Mouse (Mus musculus): ENCODE measurements around the gene Asah2. TPM values are rescaled to one million over a fixed set of nuclear protein-coding genes. Genes with fewer than 3 reads are reported as not detected.

The Asah2 gene
- polyA plus RNA-seq, 1 experiment, result 3.6 TPM

DNA sequence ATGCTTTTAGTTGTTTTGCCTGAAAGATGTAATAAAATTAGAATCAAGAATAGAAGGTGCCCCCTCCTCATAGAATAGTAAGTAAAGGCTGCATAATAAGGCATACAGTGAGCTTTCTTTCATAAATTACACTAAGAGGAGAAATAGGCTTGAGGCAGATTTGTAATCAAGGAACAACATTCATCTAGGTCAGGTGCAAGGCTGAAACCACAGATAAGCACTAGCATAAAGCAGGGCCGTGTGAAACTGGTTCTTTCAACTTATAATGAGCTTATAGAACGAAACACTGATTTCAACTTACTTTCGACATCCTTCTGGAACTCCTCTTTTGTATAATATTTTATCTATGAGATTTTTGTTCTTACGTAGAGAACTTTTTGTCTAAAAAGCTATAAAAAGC is 40.3 kb downstream of the Asah2 start:
- Histone ChIP-seq H3K9me3 (replicated peaks; ENCODE audit: control insufficient read depth, insufficient read depth, low read length, poor library complexity, severe bottlenecking) (no peaks in the 10 kb centered on the region), H3K27me3 (ENCODE audit: control insufficient read depth, insufficient read depth, low read length, poor library complexity, severe bottlenecking) (no peaks in the 10 kb centered on the region)
- TF ChIP-seq POLR2A (IDR thresholded peaks at IDR 0.05; ENCODE audit: insufficient read depth, low read length) (no peak), CTCF (IDR thresholded peaks at IDR 0.05; ENCODE audit: low read depth, low read length) (no peak), EP300 (IDR thresholded peaks at IDR 0.05; ENCODE audit: insufficient read depth, low read depth, low read length) (no peak)

DNA sequence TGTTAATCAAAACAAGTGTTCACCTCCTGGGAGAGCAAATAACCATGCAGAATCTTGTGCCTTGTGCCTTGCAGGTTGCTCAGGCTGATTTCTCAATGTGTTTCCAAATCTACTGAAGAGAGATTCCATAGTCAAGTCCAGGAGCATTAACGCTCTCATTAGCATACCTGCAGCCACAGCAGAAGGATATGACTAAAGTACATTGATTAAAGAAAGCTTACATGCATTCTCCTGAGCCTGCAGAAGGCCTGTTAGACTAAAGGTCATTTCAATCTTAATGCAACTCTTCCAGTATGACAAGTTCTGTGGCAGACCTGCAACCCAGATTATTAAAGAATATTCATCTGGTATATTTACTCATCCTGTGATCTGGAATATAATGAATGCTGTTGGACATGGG is 46.7 kb downstream of the Asah2 start:
- Histone ChIP-seq H3K4me1 (ENCODE audit: control insufficient read depth, insufficient read depth, low read length) (no peaks in the 10 kb centered on the region), H3K27ac (ENCODE audit: insufficient read depth, low read length) (no peak overlapping the region), H3K27me3 (ENCODE audit: control insufficient read depth, insufficient read depth, low read length, poor library complexity, severe bottlenecking) (no peaks in the 10 kb centered on the region), H3K36me3 (ENCODE audit: control insufficient read depth, insufficient read depth, low read length, poor library complexity, severe bottlenecking) (no peaks in the 10 kb centered on the region), H3K9ac (ENCODE audit: low read depth, poor library complexity, severe bottlenecking) (no peak overlapping the region), H3K9me3 (replicated peaks; ENCODE audit: control insufficient read depth, insufficient read depth, low read length, poor library complexity, severe bottlenecking) (no peaks in the 10 kb centered on the region), H3K4me3 (ENCODE audit: low read depth, low read length) (no peak overlapping the region)
- TF ChIP-seq POLR2A (IDR thresholded peaks at IDR 0.05; ENCODE audit: insufficient read depth, low read length) (no peak), EP300 (IDR thresholded peaks at IDR 0.05; ENCODE audit: insufficient read depth, low read depth, low read length) (no peak), CTCF (IDR thresholded peaks at IDR 0.05; ENCODE audit: low read depth, low read length) (no peak)

More for the DNA sequence above, 40.3 kb downstream of the Asah2 start:
- Histone ChIP-seq H3K36me3 (ENCODE audit: control insufficient read depth, insufficient read depth, low read length, poor library complexity, severe bottlenecking) (no peaks in the 10 kb centered on the region), H3K4me3 (ENCODE audit: low read depth, low read length) (no peak overlapping the region), H3K9ac (ENCODE audit: low read depth, poor library complexity, severe bottlenecking) (no peak overlapping the region), H3K4me1 (ENCODE audit: control insufficient read depth, insufficient read depth, low read length) (no peaks in the 10 kb centered on the region), H3K27ac (ENCODE audit: insufficient read depth, low read length) (no peak overlapping the region)

DNA sequence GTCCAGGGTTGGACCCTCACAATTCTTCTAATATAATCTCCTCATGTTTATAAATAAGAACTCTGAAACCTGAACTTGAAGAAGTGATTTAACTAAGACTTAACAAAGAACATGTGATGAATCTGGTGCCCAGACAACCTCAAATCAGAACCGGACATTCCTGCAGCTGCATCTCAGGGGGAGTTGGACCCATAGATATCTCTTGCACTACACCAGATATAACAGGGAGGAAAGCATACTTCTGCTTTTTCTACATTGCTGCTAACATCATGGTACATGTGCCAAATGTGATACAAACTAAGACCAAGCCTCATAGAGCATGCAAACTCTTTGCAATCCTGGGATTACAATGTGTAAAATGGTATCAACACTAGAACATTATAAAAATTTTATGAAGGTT is 51.8 kb downstream of the Asah2 start:
- Histone ChIP-seq H3K4me1 (ENCODE audit: control insufficient read depth, insufficient read depth, low read length) (no peaks in the 10 kb centered on the region), H3K36me3 (ENCODE audit: control insufficient read depth, insufficient read depth, low read length, poor library complexity, severe bottlenecking) (no peaks in the 10 kb centered on the region), H3K27me3 (ENCODE audit: control insufficient read depth, insufficient read depth, low read length, poor library complexity, severe bottlenecking) (no peaks in the 10 kb centered on the region), H3K27ac (ENCODE audit: insufficient read depth, low read length) (no peak overlapping the region), H3K9me3 (replicated peaks; ENCODE audit: control insufficient read depth, insufficient read depth, low read length, poor library complexity, severe bottlenecking) (no peaks in the 10 kb centered on the region), H3K4me3 (ENCODE audit: low read depth, low read length) (no peak overlapping the region), H3K9ac (ENCODE audit: low read depth, poor library complexity, severe bottlenecking) (no peak overlapping the region)
- no peak for TF ChIP-seq EP300 (IDR thresholded peaks at IDR 0.05; ENCODE audit: insufficient read depth, low read depth, low read length)
- no peak for TF ChIP-seq CTCF (IDR thresholded peaks at IDR 0.05; ENCODE audit: low read depth, low read length)
- no peak for TF ChIP-seq POLR2A (IDR thresholded peaks at IDR 0.05; ENCODE audit: insufficient read depth, low read length)

DNA sequence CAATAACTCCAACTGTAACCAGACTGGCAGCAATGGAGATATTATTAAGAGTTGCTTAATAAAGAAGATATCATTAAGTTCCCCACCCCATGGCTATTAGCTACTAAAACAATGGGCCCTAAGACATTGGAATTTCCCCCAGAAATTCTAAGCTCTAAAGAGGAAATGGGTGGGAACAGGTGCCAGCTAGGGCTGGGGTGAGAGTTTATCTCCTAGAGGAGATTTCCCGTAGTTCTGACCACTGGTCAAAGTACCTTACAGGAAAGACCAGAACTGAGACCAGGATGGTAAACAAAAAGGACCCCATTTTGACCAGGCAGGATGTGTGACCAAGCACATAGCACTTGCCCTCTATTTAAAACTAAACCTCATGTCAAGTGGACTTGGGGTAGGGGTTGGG is 52.3 kb downstream of the Asah2 start:
- Histone ChIP-seq H3K36me3 (ENCODE audit: control insufficient read depth, insufficient read depth, low read length, poor library complexity, severe bottlenecking) (no peaks in the 10 kb centered on the region), H3K4me3 (ENCODE audit: low read depth, low read length) (no peak overlapping the region), H3K9me3 (replicated peaks; ENCODE audit: control insufficient read depth, insufficient read depth, low read length, poor library complexity, severe bottlenecking) (no peaks in the 10 kb centered on the region), H3K9ac (ENCODE audit: low read depth, poor library complexity, severe bottlenecking) (no peak overlapping the region), H3K27ac (ENCODE audit: insufficient read depth, low read length) (no peak overlapping the region), H3K27me3 (ENCODE audit: control insufficient read depth, insufficient read depth, low read length, poor library complexity, severe bottlenecking) (no peaks in the 10 kb centered on the region), H3K4me1 (ENCODE audit: control insufficient read depth, insufficient read depth, low read length) (no peaks in the 10 kb centered on the region)
- no peak for TF ChIP-seq CTCF (IDR thresholded peaks at IDR 0.05; ENCODE audit: low read depth, low read length)
- TF ChIP-seq POLR2A (IDR thresholded peaks at IDR 0.05; ENCODE audit: insufficient read depth, low read length), result no peak
- TF ChIP-seq EP300 (IDR thresholded peaks at IDR 0.05; ENCODE audit: insufficient read depth, low read depth, low read length), result no peak

DNA sequence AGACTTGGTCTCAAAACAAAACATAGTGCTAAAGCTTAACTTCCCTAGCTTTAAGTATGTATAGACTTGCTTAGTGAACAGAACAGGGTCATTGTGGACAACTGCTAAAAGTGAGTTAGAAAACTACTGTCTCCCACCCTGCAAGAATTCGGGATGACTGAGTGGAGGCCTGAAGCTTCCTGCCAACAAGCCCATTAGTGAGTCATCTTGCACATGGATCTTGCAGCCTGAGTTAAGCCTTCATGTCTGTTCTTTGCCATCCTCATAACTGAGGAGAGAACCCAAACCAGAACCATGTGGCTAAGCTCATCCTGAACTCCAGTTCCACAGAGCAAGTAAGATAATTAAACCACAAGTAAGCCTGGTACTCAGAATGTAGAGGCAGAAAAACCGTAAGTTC is 56.8 kb downstream of the Asah2 start:
- no peak for TF ChIP-seq CTCF (IDR thresholded peaks at IDR 0.05; ENCODE audit: low read depth, low read length)
- no peak for TF ChIP-seq POLR2A (IDR thresholded peaks at IDR 0.05; ENCODE audit: insufficient read depth, low read length)
- TF ChIP-seq EP300 (IDR thresholded peaks at IDR 0.05; ENCODE audit: insufficient read depth, low read depth, low read length), result no peak
- Histone ChIP-seq H3K4me1 (ENCODE audit: control insufficient read depth, insufficient read depth, low read length) (no peaks in the 10 kb centered on the region), H3K9me3 (replicated peaks; ENCODE audit: control insufficient read depth, insufficient read depth, low read length, poor library complexity, severe bottlenecking) (no peaks in the 10 kb centered on the region), H3K4me3 (ENCODE audit: low read depth, low read length) (no peak overlapping the region), H3K27ac (ENCODE audit: insufficient read depth, low read length) (no peak overlapping the region), H3K36me3 (ENCODE audit: control insufficient read depth, insufficient read depth, low read length, poor library complexity, severe bottlenecking) (no peaks in the 10 kb centered on the region), H3K27me3 (ENCODE audit: control insufficient read depth, insufficient read depth, low read length, poor library complexity, severe bottlenecking) (no peaks in the 10 kb centered on the region), H3K9ac (ENCODE audit: low read depth, poor library complexity, severe bottlenecking) (no peak overlapping the region)

DNA sequence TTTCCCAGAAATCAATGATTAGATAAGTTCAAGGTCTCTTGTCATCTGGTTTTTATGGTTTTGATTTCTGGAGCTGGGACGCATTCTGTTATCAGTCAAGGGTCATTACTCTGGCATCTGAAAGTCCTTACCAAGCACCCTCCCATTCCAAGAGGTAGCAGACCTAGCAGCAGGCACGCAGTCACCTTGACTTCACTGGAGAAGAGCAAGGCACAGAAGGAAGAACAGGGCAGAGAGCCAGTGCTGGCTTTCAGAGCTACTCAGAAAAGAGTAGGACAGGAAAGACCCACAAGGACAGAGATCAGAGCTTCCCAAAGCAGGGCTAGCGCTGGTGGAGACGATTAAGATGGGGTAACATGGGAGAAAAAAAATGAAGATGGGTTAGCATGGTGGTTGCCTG is 75.1 kb downstream of the Asah2 start:
- no peaks in the 10 kb centered on the region for H3K27me3 ChIP-seq (ENCODE audit: control insufficient read depth, insufficient read depth, low read length, poor library complexity, severe bottlenecking)
- TF ChIP-seq EP300 (IDR thresholded peaks at IDR 0.05; ENCODE audit: insufficient read depth, low read depth, low read length) (no peak), POLR2A (IDR thresholded peaks at IDR 0.05; ENCODE audit: insufficient read depth, low read length) (no peak)
- no peaks in the 10 kb centered on the region for H3K36me3 ChIP-seq (ENCODE audit: control insufficient read depth, insufficient read depth, low read length, poor library complexity, severe bottlenecking)

More for the DNA sequence above, 75.1 kb downstream of the Asah2 start:
- Histone ChIP-seq H3K27ac (ENCODE audit: insufficient read depth, low read length) (no peak overlapping the region), H3K4me3 (ENCODE audit: low read depth, low read length) (no peak overlapping the region), H3K4me1 (ENCODE audit: control insufficient read depth, insufficient read depth, low read length) (no peaks in the 10 kb centered on the region), H3K9ac (ENCODE audit: low read depth, poor library complexity, severe bottlenecking) (no peak overlapping the region), H3K9me3 (replicated peaks; ENCODE audit: control insufficient read depth, insufficient read depth, low read length, poor library complexity, severe bottlenecking) (no peaks in the 10 kb centered on the region)
